32 mouse cellular contexts compared by ENCODE assay signal in genomic region chr3:87891481-87891880, GRCm38 (mm10).
"Had no signal": no experiment of that assay in that cellular context is flagged by ENCODE, and none has a peak within 500 bp of the region (broad histone marks: within the 10 kb centered on the region; RNA-seq: fewer than 3 reads in every experiment).

No protein-coding gene starts in this region.

- H3K9me3 ChIP-seq: limb, embryonic 10.5 days; limb, embryonic 12.5 days; limb, embryonic 13.5 days; limb, embryonic 15.5 days; liver, embryonic 15.5 days; midbrain, embryonic 12.5 days; midbrain, embryonic 13.5 days; midbrain, embryonic 15.5 days had no signal

- H3K4me2 ChIP-seq: limb, embryonic 12.5 days; limb, embryonic 13.5 days; limb, embryonic 15.5 days; liver, embryonic 11.5 days; liver, embryonic 12.5 days; liver, embryonic 13.5 days; liver, embryonic 15.5 days; lung, embryonic 14.5 days; lung, embryonic 15.5 days; midbrain, embryonic 11.5 days; midbrain, embryonic 12.5 days; midbrain, embryonic 13.5 days; midbrain, embryonic 15.5 days; neural tube, embryonic 12.5 days had no signal

- ATAC-seq: liver, embryonic 12.5 days; liver, postnatal 0 days; lung, postnatal 0 days; midbrain, embryonic 13.5 days; midbrain, embryonic 15.5 days; midbrain, embryonic 16.5 days had no signal

- H3K4me3 ChIP-seq: limb, embryonic 10.5 days; limb, embryonic 12.5 days; limb, embryonic 13.5 days; limb, embryonic 15.5 days; liver, embryonic 12.5 days; liver, embryonic 13.5 days; liver, embryonic 15.5 days; lung, embryonic 15.5 days; megakaryocyte, embryonic 14.5 days; midbrain, embryonic 10.5 days; midbrain, embryonic 12.5 days; midbrain, embryonic 13.5 days; midbrain, embryonic 15.5 days; myocyte; neural tube, embryonic 12.5 days had no signal

- H3K4me1 ChIP-seq: limb, embryonic 10.5 days; limb, embryonic 12.5 days; limb, embryonic 13.5 days; lung, embryonic 15.5 days; midbrain, embryonic 10.5 days; midbrain, embryonic 12.5 days; midbrain, embryonic 13.5 days; midbrain, embryonic 15.5 days; neural tube, embryonic 12.5 days had no signal

- DNase-seq: left cerebral cortex, postnatal 4 days; liver; liver, embryonic 13.5 days; liver, postnatal 0 days; lung, adult 18-20 months; lung, adult 2 months; lung, embryonic 14.5 days; lung, postnatal 10 days; lung, postnatal 14 days; lung, postnatal 36 days; lung, postnatal 4 days; midbrain, embryonic 14.5 days had no signal

- H3K36me3 ChIP-seq: limb, embryonic 10.5 days; limb, embryonic 12.5 days; limb, embryonic 13.5 days; limb, embryonic 15.5 days; liver, embryonic 13.5 days; liver, embryonic 15.5 days; lung, embryonic 15.5 days; midbrain, embryonic 10.5 days; midbrain, embryonic 12.5 days; midbrain, embryonic 13.5 days; midbrain, embryonic 15.5 days; neural tube, embryonic 12.5 days had no signal

- H3K27me3 ChIP-seq: limb, embryonic 12.5 days; limb, embryonic 13.5 days; limb, embryonic 15.5 days; liver, embryonic 12.5 days; liver, embryonic 13.5 days; liver, embryonic 15.5 days; lung, embryonic 15.5 days; megakaryocyte, embryonic 14.5 days; midbrain, embryonic 12.5 days; midbrain, embryonic 13.5 days; midbrain, embryonic 15.5 days; neural tube, embryonic 12.5 days had no signal

- H3K27ac ChIP-seq: limb, embryonic 10.5 days; limb, embryonic 12.5 days; limb, embryonic 13.5 days; limb, embryonic 15.5 days; liver, embryonic 12.5 days; liver, embryonic 13.5 days; liver, embryonic 14.5 days; liver, embryonic 15.5 days; lung, embryonic 15.5 days; macrophage; midbrain, embryonic 10.5 days; midbrain, embryonic 12.5 days; midbrain, embryonic 13.5 days; midbrain, embryonic 15.5 days; neural tube, embryonic 12.5 days had no signal

- H3K9ac ChIP-seq: limb, embryonic 12.5 days; limb, embryonic 13.5 days; limb, embryonic 15.5 days; liver, embryonic 12.5 days; liver, embryonic 13.5 days; liver, embryonic 14.5 days; liver, embryonic 15.5 days; liver, postnatal 0 days; lung, embryonic 14.5 days; lung, embryonic 15.5 days; midbrain, embryonic 12.5 days; midbrain, embryonic 13.5 days; midbrain, embryonic 15.5 days; neural tube, embryonic 12.5 days had no signal
